Mouse (Mus musculus) heart, embryonic 14.5 days (tissue): ENCODE data around the gene Ubac2. TPM values are rescaled to one million over a fixed set of nuclear protein-coding genes. Genes with fewer than 3 reads are reported as not detected.

Source experiments
- ATAC-seq: fragments of 200-750 bp; cut with Nextera tagmentation; 2 replicates; pipeline ENCODE4 v1.8.0; 2017; ENCODE audit warnings: low read depth, moderate TSS enrichment; ENCODE audit not compliant: insufficient number of reproducible peaks, insufficient read depth, low FRiP score
- H3K27ac ChIP-seq, 2 experiments: fragments of 200-500 bp in 1 of 2; fragments of 300-500 bp in 1 of 2; sonication (generic) in 1 of 2; replicated peaks in 1 of 2; 2 replicates each; pipeline ENCODE4 v1.5.1; 2012 to 2014; ENCODE audit warnings: low read depth in 2 of 2, low read length in 2 of 2, control low read depth in 1 of 2, mild to moderate bottlenecking in 1 of 2, mixed read lengths in 1 of 2; ENCODE audit not compliant: control insufficient read depth in 1 of 2, insufficient read depth in 1 of 2
- H3K27me3 ChIP-seq: fragments of 300-500 bp; sonication (generic); 2 replicates; pipeline ENCODE4 v1.6.1; 2014; ENCODE audit warnings: mild to moderate bottlenecking, low read length, control low read depth; ENCODE audit not compliant: control insufficient read depth, insufficient read depth
- H3K36me3 ChIP-seq: fragments of 300-500 bp; sonication (generic); 2 replicates; pipeline ENCODE4 v1.6.1; 2014; ENCODE audit warnings: mild to moderate bottlenecking, control low read depth, low read length, mixed read lengths; ENCODE audit not compliant: control insufficient read depth, insufficient read depth
- H3K4me1 ChIP-seq, 2 experiments: fragments of 200-500 bp in 1 of 2; fragments of 300-500 bp in 1 of 2; sonication (generic) in 1 of 2; 2 replicates each; pipeline ENCODE4 v1.6.1; 2012 to 2014; ENCODE audit warnings: low read length in 2 of 2, control low read depth in 1 of 2, mixed read lengths in 1 of 2; ENCODE audit not compliant: control insufficient read depth in 2 of 2, insufficient read depth in 2 of 2
- H3K4me2 ChIP-seq: fragments of 300-500 bp; sonication (generic); 2 replicates; pipeline ENCODE4 v1.6.1; 2014; ENCODE audit warnings: mild to moderate bottlenecking, low read length
- H3K4me3 ChIP-seq, 2 experiments: fragments of 200-500 bp in 1 of 2; fragments of 300-500 bp in 1 of 2; sonication (generic) in 1 of 2; 2 replicates each; pipeline ENCODE4 v1.5.1; 2012 to 2014; ENCODE audit warnings: low read length in 2 of 2, mild to moderate bottlenecking in 2 of 2, control low read depth in 1 of 2, low read depth in 1 of 2, moderate library complexity in 1 of 2; ENCODE audit not compliant: control insufficient read depth in 1 of 2, insufficient read depth in 1 of 2
- H3K9ac ChIP-seq: fragments of 300-500 bp; sonication (generic); 2 replicates; pipeline ENCODE4 v1.6.1; 2014; ENCODE audit warnings: mild to moderate bottlenecking, low read length
- H3K9me3 ChIP-seq: fragments of 300-500 bp; sonication (generic); 2 replicates; pipeline ENCODE4 v1.6.1; 2016; ENCODE audit warnings: low read length, control low read depth; ENCODE audit not compliant: control insufficient read depth
- WGBS: fragments of 180-500 bp; shearing (Covaris S2); extraction: QIAGEN DNeasy Blood & Tissue Kit; methylation state at CpG from one replicate; pipeline ENCODE4 v1.1.7; 2014; 5-methylcytosine and 5-hydroxymethylcytosine counted together
- polyA plus RNA-seq: library from polyadenylated mRNA; unstranded; fragments of >200 nt; fragmentation: Nextera tagmentation; extraction: Ambion mirVana; gene quantifications from 2 replicates; pipeline ENCODE4 v1.2.1, GENCODE M21; 2014

Ubac2 gene
- polyA plus RNA-seq, 1 experiment from 2014 or later, result 56.3 TPM

GRCm38 (mm10) chr14:121973114-121973513 lies 94.7 kb downstream of the Ubac2 start:
- Histone ChIP-seq H3K4me1 (no peaks in the 10 kb centered on the region), H3K4me3 (no peak overlapping the region), H3K9ac (no peak overlapping the region), H3K4me2 (no peak overlapping the region), H3K27me3 (no peaks in the 10 kb centered on the region), H3K36me3 (peaks cover 5% of the 10 kb centered on the region; the same call in 1 of the 2 replicates), H3K9me3 (no peaks in the 10 kb centered on the region), H3K27ac (no peak overlapping the region)
- 89% methylated on average over 10 of the region's 10 CpGs for WGBS
- ATAC-seq, result no peak

GRCm38 (mm10) chr14:121981531-121981930 lies 103.1 kb downstream of the Ubac2 start:
- Histone ChIP-seq H3K27ac (no peak overlapping the region), H3K9ac (no peak overlapping the region), H3K36me3 (no peaks in the 10 kb centered on the region), H3K9me3 (no peaks in the 10 kb centered on the region), H3K4me3 (no peak overlapping the region), H3K4me2 (no peak overlapping the region), H3K27me3 (no peaks in the 10 kb centered on the region), H3K4me1 (peaks cover 6 to 12% of the 10 kb centered on the region in 2 experiments)
- WGBS, result 91% methylated on average over 1 of the region's 1 CpGs
- no peak for ATAC-seq

DNA sequence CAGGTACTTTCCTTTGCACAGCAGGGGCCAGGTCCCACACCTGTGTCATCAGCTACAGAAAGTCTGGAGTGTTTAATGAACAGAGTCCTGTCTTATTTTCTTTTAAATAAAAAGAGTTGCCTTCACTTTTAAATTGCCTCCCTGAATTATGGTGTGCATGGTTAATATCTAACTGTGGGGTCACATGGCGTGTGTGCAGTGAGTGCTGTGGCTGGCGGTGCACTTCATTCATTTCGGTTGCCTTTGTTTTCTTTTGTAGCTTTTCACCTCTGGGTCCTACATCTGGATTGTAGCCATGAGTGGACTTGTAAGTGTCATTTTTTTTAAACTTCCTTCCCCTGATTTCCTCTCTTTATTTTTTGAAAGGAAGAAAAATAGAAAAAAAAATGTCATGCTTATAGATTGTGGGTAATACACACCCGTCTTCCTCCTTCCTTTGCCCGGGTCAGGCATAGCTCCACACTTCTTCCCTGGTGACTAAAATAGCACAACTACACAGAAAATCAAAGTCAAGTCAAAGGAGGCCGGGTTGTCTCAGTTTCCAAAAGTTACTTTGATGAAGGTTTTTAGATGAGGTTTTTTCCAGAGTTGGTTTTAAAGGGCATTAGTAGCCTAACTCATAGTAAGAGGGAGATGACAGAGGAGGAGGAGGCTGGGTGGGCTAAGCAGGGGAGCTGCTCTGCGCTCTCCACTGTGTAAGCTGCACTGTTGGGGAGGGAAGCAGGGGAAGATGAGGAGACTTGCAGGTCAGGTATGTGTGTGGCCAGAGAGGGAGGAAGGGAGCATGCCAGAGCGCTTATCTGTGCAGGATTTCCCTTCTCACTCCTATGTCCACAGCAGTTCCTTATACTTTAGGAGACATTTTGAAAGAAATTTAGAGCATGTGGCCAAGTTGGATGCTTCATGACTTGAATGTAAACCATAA lies 104.9 kb downstream of the Ubac2 start:
- Histone ChIP-seq H3K4me2 (peak overlapping the region; percentile 12; the same call in 1 of the 2 replicates), H3K9me3 (no peaks in the 10 kb centered on the region), H3K4me1 (peaks cover 6 to 12% of the 10 kb centered on the region in 2 experiments), H3K36me3 (no peaks in the 10 kb centered on the region), H3K27me3 (no peaks in the 10 kb centered on the region), H3K27ac (peak overlapping the region; percentile 61 to 68), H3K4me3 (no peak overlapping the region), H3K9ac (no peak overlapping the region)
- ATAC-seq, result peak; percentile 46; the same call in 1 of the 2 replicates
- WGBS, result 37% methylated on average over 8 of the region's 8 CpGs

GRCm38 (mm10) chr14:121985477-121985876 lies 107.1 kb downstream of the Ubac2 start:
- WGBS, result 72% methylated on average over 3 of the region's 3 CpGs
- H3K36me3 ChIP-seq, result no peaks in the 10 kb centered on the region
- no peak overlapping the region for H3K4me2 ChIP-seq
- H3K27me3 ChIP-seq, result no peaks in the 10 kb centered on the region
- H3K4me1 ChIP-seq, result peaks cover 6 to 12% of the 10 kb centered on the region in 2 experiments
- no peaks in the 10 kb centered on the region for H3K9me3 ChIP-seq
- no peak for ATAC-seq
- peak overlapping the region in 1 of 2 experiments; percentile 35; a peak in 3 of 4 replicates for H3K27ac ChIP-seq
- no peak overlapping the region for H3K9ac ChIP-seq
- H3K4me3 ChIP-seq, result no peak overlapping the region

GRCm38 (mm10) chr14:121986028-121986427 lies 107.6 kb downstream of the Ubac2 start:
- ATAC-seq, result no peak
- 74% methylated on average over 6 of the region's 6 CpGs for WGBS
- Histone ChIP-seq H3K4me1 (peaks cover 6 to 12% of the 10 kb centered on the region in 2 experiments), H3K27me3 (no peaks in the 10 kb centered on the region), H3K9ac (no peak overlapping the region), H3K9me3 (no peaks in the 10 kb centered on the region), H3K4me2 (no peak overlapping the region), H3K4me3 (no peak overlapping the region), H3K36me3 (peaks cover 5% of the 10 kb centered on the region; the same call in 1 of the 2 replicates), H3K27ac (peak overlapping the region in 1 of 2 experiments; percentile 35; a peak in 2 of 4 replicates)

- no peak for ATAC-seq
- Histone ChIP-seq H3K4me1 (peaks cover 6 to 12% of the 10 kb centered on the region in 2 experiments), H3K4me2 (no peak overlapping the region), H3K9ac (no peak overlapping the region), H3K27ac (no peak overlapping the region), H3K9me3 (no peaks in the 10 kb centered on the region), H3K27me3 (no peaks in the 10 kb centered on the region), H3K36me3 (peaks cover 8% of the 10 kb centered on the region; the same call in 1 of the 2 replicates), H3K4me3 (no peak overlapping the region)
- 76% methylated on average over 1 of the region's 1 CpGs for WGBS
These were observed 108.9 kb downstream of the Ubac2 start for GRCm38 (mm10) chr14:121987287-121987686.

DNA sequence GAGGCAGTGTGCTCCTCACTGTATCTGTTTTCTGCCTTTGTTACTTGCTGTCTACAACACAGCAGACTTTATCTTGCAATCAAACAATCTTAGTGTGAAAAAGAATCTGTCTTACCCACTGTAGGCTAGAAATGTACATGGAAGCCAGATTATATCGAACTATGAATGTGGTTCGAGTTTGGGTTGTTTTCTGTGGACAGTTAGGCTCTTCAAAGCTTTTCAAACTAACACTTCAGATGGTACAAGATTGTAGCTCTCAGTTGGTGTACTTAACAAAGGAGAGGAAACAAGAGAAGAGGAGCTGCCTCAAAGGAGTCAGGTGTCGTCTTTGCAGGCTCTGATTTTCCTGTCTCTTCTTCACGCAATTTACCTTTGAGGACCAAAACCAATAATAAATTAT lies 109.3 kb downstream of the Ubac2 start:
- H3K4me1 ChIP-seq, result peaks cover 6 to 10% of the 10 kb centered on the region in 2 experiments
- H3K27me3 ChIP-seq, result no peaks in the 10 kb centered on the region
- no peak overlapping the region for H3K9ac ChIP-seq
- no peak for ATAC-seq
- H3K4me3 ChIP-seq, result no peak overlapping the region
- no peak overlapping the region for H3K4me2 ChIP-seq
- WGBS, result 76% methylated on average over 4 of the region's 4 CpGs
- H3K27ac ChIP-seq, result no peak overlapping the region
- H3K9me3 ChIP-seq, result no peaks in the 10 kb centered on the region
- peaks cover 8% of the 10 kb centered on the region; the same call in 1 of the 2 replicates for H3K36me3 ChIP-seq
